Mouse (Mus musculus): Measurements from ENCODE around the gene Syne4.

DNA sequence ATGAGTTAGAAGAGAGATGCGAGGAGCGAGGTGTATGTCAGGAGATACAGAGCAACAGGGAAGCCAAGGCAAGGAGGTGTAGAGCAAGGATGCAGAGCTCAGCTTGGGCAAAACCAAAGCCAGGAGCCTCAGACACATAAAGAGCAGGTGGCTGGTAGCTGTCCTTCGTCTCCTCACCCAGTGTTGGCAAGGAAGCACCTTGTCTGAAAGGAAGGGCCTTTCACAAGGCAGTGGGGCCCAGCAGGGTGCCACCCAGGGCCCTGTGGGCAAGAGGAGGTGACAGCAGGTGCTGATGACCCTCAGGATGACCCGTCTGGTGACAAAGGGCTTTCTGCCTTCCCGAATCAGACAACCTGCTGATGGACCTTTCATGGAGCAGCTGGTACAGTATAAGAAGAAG, 20.0 kb downstream of the Syne4 start:
- no peak for TF ChIP-seq GATA1 (IDR thresholded peaks at IDR 0.05; ENCODE audit: low read length)
- TF ChIP-seq TAL1 (IDR thresholded peaks at IDR 0.05; ENCODE audit: low read length): no peak
